Mouse (Mus musculus) CH12.LX (cell line): ENCODE measurements around the gene Sfmbt1.

Experiments used
- CHD1 ChIP-seq: IDR thresholded peaks from 2 replicates; pipeline ENCODE4 v1.6.1; 2012; ENCODE audit warnings: low read depth, low read length, improper control_type of control experiment, inconsistent platforms
- EP300 ChIP-seq: IDR thresholded peaks from 2 replicates; pipeline ENCODE4 v1.6.1; 2011; ENCODE audit warnings: low read length, improper control_type of control experiment
- POLR2A ChIP-seq: IDR thresholded peaks from 2 replicates; pipeline ENCODE4 v1.6.1; 2011; ENCODE audit warnings: low read depth, mild to moderate bottlenecking, improper control_type of control experiment, low read length
- USF1 ChIP-seq: IDR thresholded peaks from 2 replicates; pipeline ENCODE4 v1.6.1; 2014; ENCODE audit warnings: low read depth, mild to moderate bottlenecking, inconsistent platforms, low read length, improper control_type of control experiment

GRCm38 (mm10) chr14:30789471-30789870 is 74.8 kb downstream of the Sfmbt1 start:
- TF ChIP-seq POLR2A (no peak), EP300 (no peak), USF1 (no peak), CHD1 (no peak)
